Mouse (Mus musculus): ENCODE data around the gene Aebp2.

DNA sequence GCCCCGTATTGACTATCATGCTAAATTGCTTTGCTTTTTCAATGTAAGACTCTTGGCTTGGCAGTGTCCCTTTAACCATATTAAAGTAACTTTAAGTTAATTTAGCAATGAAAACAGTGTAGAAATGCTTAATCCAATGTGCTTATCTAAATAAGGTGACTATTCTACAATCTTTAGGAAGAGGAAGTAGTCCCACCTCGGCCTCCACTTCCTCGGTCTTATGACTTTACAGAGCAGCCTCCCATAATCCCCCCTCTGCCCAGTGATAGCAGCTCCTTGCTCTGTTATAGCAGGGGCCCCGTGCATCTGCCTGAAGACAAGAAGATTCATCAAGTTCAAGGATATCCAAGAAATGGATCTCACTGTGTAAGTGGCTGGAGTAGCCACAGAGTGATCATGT, 42.3 kb upstream of the Aebp2 start:
- TF ChIP-seq CTCF (IDR thresholded peaks at IDR 0.05; ENCODE audit: control insufficient read depth, insufficient read depth, insufficient read length) (no peak), MYOG (IDR thresholded peaks at IDR 0.05; ENCODE audit: control insufficient read depth, extremely low read depth, insufficient read length) (no peak), USF1 (IDR thresholded peaks at IDR 0.05; ENCODE audit: low read depth) (no peak), MAX (IDR thresholded peaks at IDR 0.05) (no peak)
